Mouse (Mus musculus) limb, embryonic 11.5 days (tissue): ENCODE measurements around the gene Plpp7. TPM values are rescaled to one million over a fixed set of nuclear protein-coding genes. Genes with fewer than 3 reads are reported as not detected.

Experiments used
- ATAC-seq: fragments of 200-750 bp; cut with Nextera tagmentation; 2 replicates; pipeline ENCODE4 v1.8.0; 2017; ENCODE audit warnings: low read depth; ENCODE audit not compliant: insufficient number of reproducible peaks, low FRiP score, low TSS enrichment
- DNase-seq: peaks from one replicate; pipeline ENCODE4 v3.0.0-alpha.2; 2015; ENCODE audit warnings: low spot score
- H3K27ac ChIP-seq: fragments of 300-500 bp; sonication (generic); replicated peaks from 2 replicates; pipeline ENCODE4 v1.5.1; 2014; ENCODE audit warnings: low read depth, mild to moderate bottlenecking, low read length
- H3K27me3 ChIP-seq: fragments of 300-500 bp; sonication (generic); 2 replicates; pipeline ENCODE4 v1.6.1; 2014; ENCODE audit warnings: mild to moderate bottlenecking, low read length, mixed read lengths; ENCODE audit not compliant: control insufficient read depth, insufficient read depth
- H3K36me3 ChIP-seq: fragments of 300-500 bp; sonication (generic); 2 replicates; pipeline ENCODE4 v1.6.1; 2014; ENCODE audit warnings: mild to moderate bottlenecking, low read length, moderate library complexity, mixed read lengths; ENCODE audit not compliant: control insufficient read depth, insufficient read depth
- H3K4me1 ChIP-seq: fragments of 300-500 bp; sonication (generic); 2 replicates; pipeline ENCODE4 v1.6.1; 2014; ENCODE audit warnings: low read length, mixed read lengths; ENCODE audit not compliant: control insufficient read depth, insufficient read depth
- H3K4me2 ChIP-seq: fragments of 300-500 bp; sonication (generic); 2 replicates; pipeline ENCODE4 v1.6.1; 2014; ENCODE audit warnings: low read depth, mild to moderate bottlenecking, moderate library complexity; ENCODE audit not compliant: severe bottlenecking
- H3K4me3 ChIP-seq: fragments of 300-500 bp; sonication (generic); 2 replicates; pipeline ENCODE4 v1.5.1; 2014; ENCODE audit warnings: low read depth, low read length
- H3K9ac ChIP-seq: fragments of 300-500 bp; sonication (generic); 2 replicates; pipeline ENCODE4 v1.6.1; 2014; ENCODE audit warnings: mild to moderate bottlenecking, low read length
- H3K9me3 ChIP-seq: fragments of 300-500 bp; sonication (generic); 2 replicates; pipeline ENCODE4 v1.6.1; 2016; ENCODE audit warnings: low read length; ENCODE audit not compliant: control insufficient read depth
- WGBS: fragments of 180-500 bp; shearing (Covaris S2); extraction: QIAGEN DNeasy Blood & Tissue Kit; methylation state at CpG from one replicate; pipeline ENCODE4 v1.1.7; 2014; 5-methylcytosine and 5-hydroxymethylcytosine counted together
- polyA plus RNA-seq: library from polyadenylated mRNA; unstranded; fragments of >200 nt; fragmentation: Nextera tagmentation; extraction: Ambion mirVana; gene quantifications from 2 replicates; pipeline ENCODE4 v1.2.1, GENCODE M21; 2014

Plpp7 gene
- polyA plus RNA-seq, 1 experiment from 2014 or later = 2.7 TPM

- H3K9ac ChIP-seq = no peak overlapping the region
- 80% methylated on average over 10 of the region's 10 CpGs for WGBS
Observed at GRCm38 (mm10) chr2:32077744-32078143, 17.6 kb upstream of the Plpp7 start.

GRCm38 (mm10) chr2:32078522-32078921 lies 16.8 kb upstream of the Plpp7 start:
- ATAC-seq (no peak), DNase-seq (no peak)
- no peak overlapping the region for H3K4me3 ChIP-seq
- no peak overlapping the region for H3K9ac ChIP-seq
- H3K27me3 ChIP-seq = peaks cover 17% of the 10 kb centered on the region
- H3K9me3 ChIP-seq = no peaks in the 10 kb centered on the region
- H3K36me3 ChIP-seq = no peaks in the 10 kb centered on the region
- no peak overlapping the region for H3K27ac ChIP-seq
- 53% methylated on average over 8 of the region's 8 CpGs for WGBS
- no peak overlapping the region for H3K4me2 ChIP-seq
- peaks cover 3% of the 10 kb centered on the region; the same call in 1 of the 2 replicates for H3K4me1 ChIP-seq

More at GRCm38 (mm10) chr2:32077744-32078143, 17.6 kb upstream of the Plpp7 start:
- H3K4me1 ChIP-seq = no peaks in the 10 kb centered on the region
- no peak overlapping the region for H3K4me2 ChIP-seq
- H3K27me3 ChIP-seq = peaks cover 11% of the 10 kb centered on the region
- ATAC-seq (no peak), DNase-seq (no peak)
- H3K4me3 ChIP-seq = no peak overlapping the region
- H3K9me3 ChIP-seq = no peaks in the 10 kb centered on the region
- no peaks in the 10 kb centered on the region for H3K36me3 ChIP-seq
- no peak overlapping the region for H3K27ac ChIP-seq

DNA sequence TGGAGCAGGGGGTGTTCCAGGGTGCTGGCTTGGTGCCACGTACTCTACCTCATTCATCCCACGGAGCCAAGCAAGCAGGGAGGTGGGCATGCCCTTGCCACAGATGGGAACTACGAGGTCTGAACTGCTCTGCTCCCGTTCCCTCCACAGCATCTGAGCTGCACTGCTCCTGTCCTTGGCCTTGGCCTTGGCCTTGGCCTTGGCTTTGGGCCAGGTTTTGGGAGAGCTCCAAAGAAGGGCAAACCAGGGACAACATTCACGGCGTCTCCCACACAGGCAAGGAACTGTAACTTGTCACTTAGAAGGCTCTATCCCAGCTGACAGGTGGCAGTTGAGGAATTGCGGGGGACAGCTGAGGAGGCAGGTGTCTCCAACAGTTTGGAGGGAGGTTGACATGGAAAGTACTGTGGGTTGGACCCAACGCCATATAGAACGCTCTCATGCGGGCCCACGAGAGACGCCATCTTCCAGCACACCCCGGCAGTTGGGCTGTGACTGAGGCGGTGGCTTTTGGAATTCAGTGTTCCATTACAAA lies 16.1 kb upstream of the Plpp7 start:
- Histone ChIP-seq H3K9me3 (no peaks in the 10 kb centered on the region), H3K27ac (no peak overlapping the region), H3K4me2 (no peak overlapping the region), H3K4me3 (no peak overlapping the region), H3K9ac (no peak overlapping the region), H3K36me3 (no peaks in the 10 kb centered on the region), H3K4me1 (peaks cover 8% of the 10 kb centered on the region), H3K27me3 (peaks cover 24% of the 10 kb centered on the region)
- 91% methylated on average over 14 of the region's 14 CpGs for WGBS
- DNase-seq (no peak), ATAC-seq (0 out of 2 replicates have a peak, but pooled peaks have one; percentile 27)

DNA sequence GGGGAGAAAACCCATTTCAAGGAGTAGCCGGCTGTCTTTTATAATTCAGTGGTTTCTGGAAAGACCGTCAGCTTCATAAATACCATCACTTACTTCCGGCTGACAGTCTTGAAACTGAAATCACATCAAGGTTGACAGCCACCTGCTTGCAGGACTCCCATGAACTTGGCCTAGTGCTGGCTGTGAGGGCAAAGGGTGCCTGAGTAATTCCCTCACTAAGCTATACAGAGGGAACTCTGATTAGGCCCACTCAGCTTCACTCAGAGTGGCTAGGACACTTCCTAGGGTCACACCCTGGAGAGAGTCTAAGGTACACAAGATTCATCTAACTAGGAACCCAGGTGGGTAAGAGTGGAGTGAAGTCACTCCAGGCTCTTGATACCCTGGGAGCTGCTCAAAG lies 14.6 kb upstream of the Plpp7 start:
- no peak for ATAC-seq
- H3K4me3 ChIP-seq = no peak overlapping the region
- no peaks in the 10 kb centered on the region for H3K9me3 ChIP-seq
- H3K27me3 ChIP-seq = peaks cover 25% of the 10 kb centered on the region
- no peak for DNase-seq
- 93% methylated on average over 3 of the region's 3 CpGs for WGBS
- H3K4me2 ChIP-seq = no peak overlapping the region
- peaks cover 9% of the 10 kb centered on the region for H3K4me1 ChIP-seq
- H3K27ac ChIP-seq = no peak overlapping the region
- H3K36me3 ChIP-seq = no peaks in the 10 kb centered on the region
- H3K9ac ChIP-seq = no peak overlapping the region

GRCm38 (mm10) chr2:32081296-32081929 lies 13.9 kb upstream of the Plpp7 start:
- no peak overlapping the region for H3K4me2 ChIP-seq
- H3K9ac ChIP-seq = no peak overlapping the region
- H3K36me3 ChIP-seq = no peaks in the 10 kb centered on the region
- DNase-seq (no peak), ATAC-seq (no peak)
- no peak overlapping the region for H3K27ac ChIP-seq
- H3K4me1 ChIP-seq = peaks cover 9% of the 10 kb centered on the region
- no peaks in the 10 kb centered on the region for H3K9me3 ChIP-seq
- H3K27me3 ChIP-seq = peaks cover 25% of the 10 kb centered on the region
- 80% methylated on average over 14 of the region's 14 CpGs for WGBS
- H3K4me3 ChIP-seq = no peak overlapping the region

- no peak for ATAC-seq
- no peak for DNase-seq
- no peak overlapping the region for H3K27ac ChIP-seq
- peak overlapping the region; percentile 100; the same call in 1 of the 2 replicates for H3K4me2 ChIP-seq
- H3K4me3 ChIP-seq = peak overlapping the region; percentile 58; the same call in 1 of the 2 replicates
- H3K4me1 ChIP-seq = peaks cover 9% of the 10 kb centered on the region
- no peak overlapping the region for H3K9ac ChIP-seq
- WGBS = 20% methylated on average over 2 of the region's 2 CpGs
- H3K9me3 ChIP-seq = no peaks in the 10 kb centered on the region
- no peaks in the 10 kb centered on the region for H3K36me3 ChIP-seq
- peaks cover 25% of the 10 kb centered on the region for H3K27me3 ChIP-seq
Observed at GRCm38 (mm10) chr2:32082229-32082628, 13.1 kb upstream of the Plpp7 start.

DNA sequence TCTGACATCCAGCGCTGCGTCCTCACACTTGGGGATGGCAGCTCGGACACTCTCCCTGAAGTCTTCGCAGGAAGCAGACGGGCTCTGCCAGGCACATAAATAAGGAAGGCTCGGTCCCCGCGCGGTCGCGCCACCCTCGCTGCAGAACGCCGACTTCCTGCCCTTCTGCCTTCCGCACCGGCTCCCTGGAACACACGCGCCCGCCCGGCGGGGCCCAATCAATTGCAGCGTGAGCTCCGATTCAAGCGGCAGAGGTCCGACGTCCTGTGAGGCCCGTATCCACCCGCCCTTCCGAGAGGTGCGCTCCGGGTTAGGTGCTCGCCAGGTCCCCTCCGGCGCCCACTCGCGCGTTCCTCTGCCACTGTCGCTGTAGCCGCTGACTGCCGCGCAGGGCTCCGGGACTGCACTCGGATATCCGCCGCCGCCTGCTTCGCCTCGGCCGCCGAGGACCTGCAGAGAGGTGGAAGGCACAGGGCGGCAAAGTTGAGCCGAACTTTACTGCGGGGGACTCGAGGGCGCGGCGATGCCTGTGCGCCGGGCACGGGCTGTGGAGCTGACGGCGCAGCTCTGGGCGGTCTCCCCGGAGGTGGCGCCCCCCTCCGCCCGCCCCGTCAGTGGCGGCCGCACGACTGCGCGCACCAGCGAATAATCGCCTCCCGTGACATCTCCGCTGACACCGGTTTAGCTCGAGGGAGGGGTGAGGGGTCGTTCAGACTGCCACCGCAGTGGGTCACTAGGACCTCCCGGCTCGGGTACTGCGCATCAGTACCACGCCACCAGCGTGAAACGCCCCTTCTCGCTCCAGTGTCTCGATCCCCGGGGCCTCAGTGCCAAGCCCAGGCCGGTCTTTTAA lies 11.9 kb upstream of the Plpp7 start:
- peaks cover 33% of the 10 kb centered on the region for H3K27me3 ChIP-seq
- H3K9me3 ChIP-seq = no peaks in the 10 kb centered on the region
- H3K9ac ChIP-seq = peak overlapping the region; percentile 41
- peaks cover 12% of the 10 kb centered on the region for H3K4me1 ChIP-seq
- H3K36me3 ChIP-seq = no peaks in the 10 kb centered on the region
- peak overlapping the region; percentile 100 for H3K4me2 ChIP-seq
- ATAC-seq (no peak), DNase-seq (peak; percentile 61)
- no peak overlapping the region for H3K27ac ChIP-seq
- under 1% methylated on average over 91 of the region's 91 CpGs for WGBS
- H3K4me3 ChIP-seq = peak overlapping the region; percentile 58

DNA sequence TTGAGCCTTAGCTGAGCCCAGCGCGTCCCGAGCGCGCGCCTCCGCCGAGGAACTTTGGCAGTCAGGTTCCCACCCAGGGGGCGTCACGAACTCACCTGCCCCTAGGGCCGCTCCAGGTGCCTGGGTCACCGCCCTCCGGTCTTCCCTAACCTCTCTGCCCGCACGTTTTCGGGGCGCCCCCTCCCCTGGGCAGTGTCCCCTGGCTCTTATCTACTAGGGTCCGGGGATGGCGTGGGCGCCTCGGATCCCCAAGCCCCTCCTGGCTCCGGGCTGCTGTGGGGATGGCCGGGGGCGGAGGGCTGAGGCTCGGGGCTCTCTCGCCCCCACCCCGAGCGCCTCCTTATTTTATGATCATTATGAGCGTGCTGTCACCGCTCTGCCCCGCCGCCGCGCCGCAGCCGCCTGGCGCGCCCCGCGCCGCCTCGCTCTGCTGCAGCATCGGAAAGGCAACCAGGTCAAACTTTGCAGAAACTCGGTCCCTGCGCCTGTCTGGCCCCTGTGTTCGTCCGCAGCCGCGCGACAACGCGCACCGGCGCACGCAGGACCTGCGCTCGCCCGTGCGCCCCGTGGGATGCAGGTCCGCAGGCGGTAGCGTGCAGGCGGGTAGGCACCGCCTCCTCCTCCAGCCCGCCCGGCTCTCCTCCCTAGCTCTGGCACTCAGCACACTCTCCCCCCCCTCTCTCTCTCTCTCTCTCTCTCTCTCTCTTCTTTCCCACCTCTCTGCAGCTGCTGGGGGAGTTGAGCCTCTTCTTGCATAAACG lies 11.0 kb upstream of the Plpp7 start, which contains the start of gene Fam78a:
Gene Fam78a, minus strand, starts transcription at position 747 of the 761 bp plus-strand sequence.
- DNase-seq (peak; percentile 56), ATAC-seq (peak; percentile 36; the same call in 1 of the 2 replicates)
- H3K36me3 ChIP-seq = no peaks in the 10 kb centered on the region
- no peak within 1 kb of the TSS for H3K27ac ChIP-seq
- peak within 1 kb of the TSS; percentile 100 for H3K4me2 ChIP-seq
- H3K9me3 ChIP-seq = no peaks in the 10 kb centered on the region
- H3K4me3 ChIP-seq = peak within 1 kb of the TSS; percentile 58
- peak within 1 kb of the TSS; percentile 53 for H3K9ac ChIP-seq
- peaks cover 17% of the 10 kb centered on the region for H3K4me1 ChIP-seq
- under 1% methylated on average over 67 of the region's 68 CpGs for WGBS
- peaks cover 39% of the 10 kb centered on the region for H3K27me3 ChIP-seq
